Mouse (Mus musculus): Measurements from ENCODE around the gene Stk16. TPM values are rescaled to one million over a fixed set of nuclear protein-coding genes. Genes with fewer than 3 reads are reported as not detected.

Stk16 gene
- polyA plus RNA-seq, 1 experiment from 2014 or later, result 82.8 TPM

DNA sequence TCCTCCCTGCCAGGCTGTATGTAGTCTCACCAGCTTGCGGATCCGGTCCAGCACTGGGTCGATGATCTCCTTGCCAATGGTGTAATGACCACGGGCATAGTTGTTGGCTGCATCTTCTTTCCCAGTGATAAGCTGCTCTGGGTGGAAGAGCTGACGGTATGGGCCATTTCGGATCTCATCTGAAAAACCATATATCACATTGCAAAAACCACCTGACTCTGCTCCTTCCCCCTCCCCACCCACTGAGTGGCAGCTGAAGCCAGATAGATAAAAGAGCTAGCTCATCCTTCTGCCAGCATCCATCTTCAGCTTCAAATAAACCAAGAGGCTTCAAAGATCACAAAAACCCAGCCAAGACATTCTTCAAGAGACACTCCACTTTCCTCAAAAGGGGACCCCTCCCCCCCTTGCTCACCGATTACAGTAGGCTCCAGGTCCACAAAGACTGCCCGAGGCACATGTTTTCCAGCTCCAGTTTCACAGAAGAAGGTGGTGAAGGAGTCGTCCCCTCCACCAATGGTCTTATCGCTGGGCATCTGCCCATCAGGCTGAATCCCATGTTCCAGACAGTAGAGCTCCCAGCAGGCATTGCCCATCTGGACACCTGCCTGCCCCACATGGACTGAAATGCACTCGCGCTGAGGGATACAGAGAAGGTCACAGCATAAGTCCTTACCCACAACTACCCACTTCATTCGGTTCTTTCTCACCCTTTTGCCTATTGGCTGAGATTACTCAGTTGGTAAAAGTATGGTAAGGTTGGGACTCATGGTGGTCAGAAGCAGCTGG, 6.4 kb downstream of the Stk16 start:
- ATAC-seq (replicated peaks; ENCODE audit: insufficient number of reproducible peaks, low FRiP score, low TSS enrichment), result no peak
- Histone ChIP-seq H3K27me3 (ENCODE audit: control insufficient read depth, insufficient read depth, low read length) (peaks cover 52% of the 10 kb centered on the region), H3K4me1 (ENCODE audit: control insufficient read depth, insufficient read depth, low read length) (peaks cover 13% of the 10 kb centered on the region), H3K4me2 (peak overlapping the region; percentile 100), H3K36me3 (ENCODE audit: control insufficient read depth, insufficient read depth, low read length) (peaks cover 9% of the 10 kb centered on the region), H3K4me3 (ENCODE audit: low read depth, low read length) (0 out of 2 replicates have a peak overlapping the region, but pooled peaks have one; percentile 67), H3K27ac (ENCODE audit: low read depth, low read length) (no peak overlapping the region), H3K9ac (ENCODE audit: low read depth, low read length) (no peak overlapping the region), H3K9me3 (replicated peaks; ENCODE audit: control insufficient read depth, low read length) (no peaks in the 10 kb centered on the region)
- WGBS (ENCODE audit: insufficient replicate concordance), result 66% methylated on average over 13 of the region's 13 CpGs

DNA sequence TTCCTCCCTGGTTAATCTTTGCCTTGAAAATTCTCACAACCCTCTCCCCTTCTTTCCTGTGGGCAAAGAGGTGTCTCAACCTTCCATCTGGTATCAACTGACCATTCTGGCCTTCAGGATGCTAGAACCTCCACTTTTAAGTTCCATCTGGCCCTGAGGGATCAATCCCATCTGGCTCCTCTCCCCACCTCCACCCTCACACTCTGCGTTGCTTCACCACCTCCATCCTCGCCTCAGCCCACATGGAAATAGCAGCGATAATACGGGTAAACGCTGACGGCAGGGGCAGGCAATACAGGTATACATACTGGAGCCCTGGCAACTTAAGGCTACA, 7.2 kb downstream of the Stk16 start:
- Histone ChIP-seq H3K9me3 (replicated peaks; ENCODE audit: control insufficient read depth, low read length) (no peaks in the 10 kb centered on the region), H3K9ac (ENCODE audit: low read depth, low read length) (0 out of 2 replicates have a peak overlapping the region, but pooled peaks have one; percentile 65), H3K36me3 (ENCODE audit: control insufficient read depth, insufficient read depth, low read length) (peaks cover 9% of the 10 kb centered on the region), H3K27me3 (ENCODE audit: control insufficient read depth, insufficient read depth, low read length) (peaks cover 53% of the 10 kb centered on the region), H3K4me3 (ENCODE audit: low read depth, low read length) (peak overlapping the region; percentile 67), H3K27ac (ENCODE audit: low read depth, low read length) (no peak overlapping the region), H3K4me1 (ENCODE audit: control insufficient read depth, insufficient read depth, low read length) (peaks cover 8% of the 10 kb centered on the region), H3K4me2 (peak overlapping the region; percentile 100)
- 2% methylated on average over 6 of the region's 6 CpGs for WGBS (ENCODE audit: insufficient replicate concordance)
- no peak for ATAC-seq (replicated peaks; ENCODE audit: insufficient number of reproducible peaks, low FRiP score, low TSS enrichment)

- Histone ChIP-seq H3K36me3 (ENCODE audit: control insufficient read depth, insufficient read depth, low read length) (peaks cover 8% of the 10 kb centered on the region), H3K9me3 (replicated peaks; ENCODE audit: control insufficient read depth, low read length) (no peaks in the 10 kb centered on the region), H3K9ac (ENCODE audit: low read depth, low read length) (peak overlapping the region; percentile 65), H3K4me2 (peak overlapping the region; percentile 100), H3K27me3 (ENCODE audit: control insufficient read depth, insufficient read depth, low read length) (peaks cover 54% of the 10 kb centered on the region), H3K4me3 (ENCODE audit: low read depth, low read length) (peak overlapping the region; percentile 67), H3K27ac (ENCODE audit: low read depth, low read length) (no peak overlapping the region), H3K4me1 (ENCODE audit: control insufficient read depth, insufficient read depth, low read length) (peaks cover 6% of the 10 kb centered on the region; the same call in 1 of the 2 replicates)
- 2% methylated on average over 38 of the region's 38 CpGs for WGBS (ENCODE audit: insufficient replicate concordance)
- ATAC-seq (replicated peaks; ENCODE audit: insufficient number of reproducible peaks, low FRiP score, low TSS enrichment), result peak; percentile 43
Measured at GRCm38 (mm10) chr1:75218227-75219001, 7.8 kb downstream of the Stk16 start.

- Histone ChIP-seq H3K4me2 (peak overlapping the region; percentile 100), H3K4me3 (ENCODE audit: low read depth, low read length) (peak overlapping the region; percentile 67), H3K27me3 (ENCODE audit: control insufficient read depth, insufficient read depth, low read length) (peaks cover 54% of the 10 kb centered on the region), H3K4me1 (ENCODE audit: control insufficient read depth, insufficient read depth, low read length) (peaks cover 6% of the 10 kb centered on the region; the same call in 1 of the 2 replicates), H3K27ac (ENCODE audit: low read depth, low read length) (no peak overlapping the region), H3K36me3 (ENCODE audit: control insufficient read depth, insufficient read depth, low read length) (peaks cover 5% of the 10 kb centered on the region; the same call in 1 of the 2 replicates), H3K9me3 (replicated peaks; ENCODE audit: control insufficient read depth, low read length) (no peaks in the 10 kb centered on the region), H3K9ac (ENCODE audit: low read depth, low read length) (peak overlapping the region; percentile 65)
- under 1% methylated on average over 24 of the region's 24 CpGs for WGBS (ENCODE audit: insufficient replicate concordance)
- ATAC-seq (replicated peaks; ENCODE audit: insufficient number of reproducible peaks, low FRiP score, low TSS enrichment), result peak; percentile 86
Measured at GRCm38 (mm10) chr1:75219078-75219477, 8.4 kb downstream of the Stk16 start.

DNA sequence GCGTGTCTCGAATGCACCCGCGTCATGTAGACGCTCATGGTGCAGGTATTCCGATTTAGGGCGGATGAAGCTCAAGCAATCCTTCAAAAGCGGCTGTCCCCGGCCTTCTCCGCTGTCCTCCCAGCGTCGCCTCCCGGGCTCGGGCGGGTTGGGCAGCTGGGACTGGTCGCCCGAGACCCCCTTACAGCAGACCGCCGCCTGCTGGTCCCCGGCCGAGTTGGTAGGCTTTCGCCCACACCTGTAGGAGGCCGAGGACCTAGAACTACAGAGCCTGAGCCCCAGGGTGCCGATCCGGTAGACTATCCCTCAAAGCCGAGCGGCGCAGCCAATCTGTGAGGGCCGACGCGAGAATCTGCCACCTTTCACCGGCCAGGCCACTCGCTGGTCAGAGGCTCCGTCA, 8.9 kb downstream of the Stk16 start, which contains the start of gene Tuba4a:
Gene Tuba4a (minus strand): TSS at position 335 of the 400 bp plus-strand sequence.
- Histone ChIP-seq H3K36me3 (ENCODE audit: control insufficient read depth, insufficient read depth, low read length) (peaks cover 5% of the 10 kb centered on the region; the same call in 1 of the 2 replicates), H3K4me2 (peak within 1 kb of the TSS; percentile 100), H3K27ac (ENCODE audit: low read depth, low read length) (no peak within 1 kb of the TSS), H3K9me3 (replicated peaks; ENCODE audit: control insufficient read depth, low read length) (no peaks in the 10 kb centered on the region), H3K9ac (ENCODE audit: low read depth, low read length) (peak within 1 kb of the TSS; percentile 65), H3K4me3 (ENCODE audit: low read depth, low read length) (peak within 1 kb of the TSS; percentile 67), H3K4me1 (ENCODE audit: control insufficient read depth, insufficient read depth, low read length) (peaks cover 6% of the 10 kb centered on the region; the same call in 1 of the 2 replicates), H3K27me3 (ENCODE audit: control insufficient read depth, insufficient read depth, low read length) (peaks cover 54% of the 10 kb centered on the region)
- ATAC-seq (replicated peaks; ENCODE audit: insufficient number of reproducible peaks, low FRiP score, low TSS enrichment), result no peak
- WGBS (ENCODE audit: insufficient replicate concordance), result under 1% methylated on average over 34 of the region's 34 CpGs

DNA sequence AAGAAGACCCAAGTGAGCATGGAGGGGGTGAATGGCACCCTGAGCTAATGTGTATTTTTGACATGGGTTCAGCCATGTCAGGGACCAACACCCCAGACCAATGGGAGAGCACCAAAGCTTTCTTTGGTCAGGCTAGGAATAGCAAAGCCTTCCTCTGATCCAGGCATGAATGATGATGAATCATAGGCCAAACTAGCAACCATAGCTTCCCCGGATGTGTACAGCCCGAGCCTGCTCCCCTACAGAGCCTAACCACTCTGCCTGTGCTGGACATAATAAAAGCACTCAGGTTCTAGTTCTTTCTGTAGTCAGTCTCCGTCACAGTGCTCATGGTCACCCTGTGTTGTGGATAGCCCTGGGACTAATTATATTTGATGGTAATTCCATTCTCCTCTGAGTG, 10.9 kb downstream of the Stk16 start:
- H3K9ac ChIP-seq (ENCODE audit: low read depth, low read length), result no peak overlapping the region
- peaks cover 49% of the 10 kb centered on the region for H3K27me3 ChIP-seq (ENCODE audit: control insufficient read depth, insufficient read depth, low read length)

GRCm38 (mm10) chr1:75222926-75223325, 12.3 kb downstream of the Stk16 start:
- Histone ChIP-seq H3K4me2 (no peak overlapping the region), H3K27ac (ENCODE audit: low read depth, low read length) (no peak overlapping the region), H3K9me3 (replicated peaks; ENCODE audit: control insufficient read depth, low read length) (no peaks in the 10 kb centered on the region), H3K27me3 (ENCODE audit: control insufficient read depth, insufficient read depth, low read length) (peaks cover 36% of the 10 kb centered on the region), H3K4me3 (ENCODE audit: low read depth, low read length) (no peak overlapping the region), H3K4me1 (ENCODE audit: control insufficient read depth, insufficient read depth, low read length) (peaks cover 13% of the 10 kb centered on the region), H3K9ac (ENCODE audit: low read depth, low read length) (no peak overlapping the region), H3K36me3 (ENCODE audit: control insufficient read depth, insufficient read depth, low read length) (no peaks in the 10 kb centered on the region)
- 69% methylated on average over 6 of the region's 6 CpGs for WGBS (ENCODE audit: insufficient replicate concordance)
- no peak for ATAC-seq (replicated peaks; ENCODE audit: insufficient number of reproducible peaks, low FRiP score, low TSS enrichment)

More for the DNA sequence above, 10.9 kb downstream of the Stk16 start:
- ATAC-seq (replicated peaks; ENCODE audit: insufficient number of reproducible peaks, low FRiP score, low TSS enrichment), result no peak
- no peak overlapping the region for H3K4me3 ChIP-seq (ENCODE audit: low read depth, low read length)
- H3K36me3 ChIP-seq (ENCODE audit: control insufficient read depth, insufficient read depth, low read length), result no peaks in the 10 kb centered on the region
- H3K4me1 ChIP-seq (ENCODE audit: control insufficient read depth, insufficient read depth, low read length), result peaks cover 6% of the 10 kb centered on the region; the same call in 1 of the 2 replicates
- H3K4me2 ChIP-seq, result no peak overlapping the region
- WGBS (ENCODE audit: insufficient replicate concordance), result 70% methylated on average over 3 of the region's 3 CpGs
- no peaks in the 10 kb centered on the region for H3K9me3 ChIP-seq (replicated peaks; ENCODE audit: control insufficient read depth, low read length)
- no peak overlapping the region for H3K27ac ChIP-seq (ENCODE audit: low read depth, low read length)

DNA sequence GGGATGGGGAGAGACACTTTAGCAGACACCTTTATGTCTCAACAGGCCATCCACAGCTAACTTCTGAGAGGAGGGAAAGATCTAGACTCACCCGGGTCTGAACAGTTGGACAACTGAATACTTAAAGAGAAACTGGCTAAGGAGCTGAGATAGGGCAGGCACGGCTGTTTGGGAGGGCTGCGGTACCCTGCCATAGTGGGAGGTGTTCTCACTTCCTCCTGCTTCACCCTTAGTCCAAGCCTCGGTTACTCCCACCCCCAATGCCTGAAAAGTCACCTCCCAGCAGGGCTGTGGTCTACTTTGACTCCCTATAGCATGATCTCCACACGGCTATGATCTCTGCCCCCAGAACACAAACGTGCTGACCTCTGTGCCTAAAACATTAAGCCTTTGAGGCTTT, 12.9 kb downstream of the Stk16 start:
- Histone ChIP-seq H3K9me3 (replicated peaks; ENCODE audit: control insufficient read depth, low read length) (no peaks in the 10 kb centered on the region), H3K4me3 (ENCODE audit: low read depth, low read length) (no peak overlapping the region), H3K27me3 (ENCODE audit: control insufficient read depth, insufficient read depth, low read length) (peaks cover 30% of the 10 kb centered on the region), H3K36me3 (ENCODE audit: control insufficient read depth, insufficient read depth, low read length) (no peaks in the 10 kb centered on the region), H3K27ac (ENCODE audit: low read depth, low read length) (no peak overlapping the region), H3K4me2 (no peak overlapping the region), H3K9ac (ENCODE audit: low read depth, low read length) (no peak overlapping the region), H3K4me1 (ENCODE audit: control insufficient read depth, insufficient read depth, low read length) (peaks cover 13% of the 10 kb centered on the region)
- no peak for ATAC-seq (replicated peaks; ENCODE audit: insufficient number of reproducible peaks, low FRiP score, low TSS enrichment)
- 50% methylated on average over 6 of the region's 6 CpGs for WGBS (ENCODE audit: insufficient replicate concordance)

Data from heart, embryonic 11.5 days (tissue).